11 mouse cellular contexts compared by ENCODE assay signal in genomic region chr17:86445420-86445720, GRCm38 (mm10). TPM values are rescaled to one million over a fixed set of nuclear protein-coding genes. Genes with fewer than 3 reads are reported as not detected.
A peak's percentile ranks its signal among the peaks of the same experiment; 100 is the strongest.
DNase-seq lines count a peak whose midpoint lies in the region; ATAC-seq and TF ChIP-seq lines count a peak whose summit lies in the region.
"Had no signal": no experiment of that assay in that cellular context is flagged by ENCODE, and none has a peak within 500 bp of the region (broad histone marks: within the 10 kb centered on the region; RNA-seq: fewer than 3 reads in every experiment).

No protein-coding gene starts in this region.

- H3K27ac ChIP-seq in forebrain, embryonic 15.5 days (replicated peaks), result 0 out of 2 replicates have a peak overlapping the region, but pooled peaks have one; percentile 9
- H3K27ac ChIP-seq in forebrain, embryonic 10.5 days, result no peak overlapping the region
- H3K27ac ChIP-seq in kidney, postnatal 0 days, result no peak overlapping the region
- H3K27ac ChIP-seq in liver, embryonic 15.5 days (replicated peaks), result 0 out of 2 replicates have a peak overlapping the region, but pooled peaks have one; percentile 19

- no peak overlapping the region for H3K9ac ChIP-seq in forebrain, embryonic 15.5 days (replicated peaks)
- H3K9ac ChIP-seq in kidney, postnatal 0 days (ENCODE audit: low read depth, low read length), result 0 out of 2 replicates have a peak overlapping the region, but pooled peaks have one; percentile 18
- no peak overlapping the region for H3K9ac ChIP-seq in liver, embryonic 15.5 days
- H3K9ac ChIP-seq: forebrain, postnatal 0 days had no signal

- no peak overlapping the region for H3K4me2 ChIP-seq in forebrain, embryonic 15.5 days (replicated peaks)
- H3K4me2 ChIP-seq in kidney, postnatal 0 days (ENCODE audit: low read length), result 0 out of 2 replicates have a peak overlapping the region, but pooled peaks have one; percentile 12
- no peak overlapping the region for H3K4me2 ChIP-seq in liver, embryonic 15.5 days

- H3K27me3 ChIP-seq in forebrain, embryonic 15.5 days, result no peaks in the 10 kb centered on the region
- no peaks in the 10 kb centered on the region for H3K27me3 ChIP-seq in forebrain, embryonic 10.5 days (ENCODE audit: poor library complexity, severe bottlenecking)
- no peaks in the 10 kb centered on the region for H3K27me3 ChIP-seq in kidney, postnatal 0 days (ENCODE audit: insufficient read depth, low read length)
- H3K27me3 ChIP-seq in liver, embryonic 15.5 days, result no peaks in the 10 kb centered on the region

- no peak for DNase-seq in forebrain, embryonic 10.5 days (ENCODE audit: extremely low spot score, low spot score)
- DNase-seq in kidney, postnatal 0 days (ENCODE audit: low spot score), result no peak
- no peak for DNase-seq in kidney, postnatal 36 days
- peak; percentile 63 for DNase-seq in NIH3T3 (ENCODE audit: low read depth)
- no peak for DNase-seq in adrenal gland, adult 8-10 months
- DNase-seq in right cerebral cortex, adult 18-20 months, result no peak

- WGBS in forebrain, embryonic 15.5 days, result 87% methylated on average over 3 of the region's 3 CpGs
- 86% methylated on average over 3 of the region's 3 CpGs for WGBS in forebrain, embryonic 10.5 days
- 71% methylated on average over 3 of the region's 3 CpGs for WGBS in kidney, postnatal 0 days
- WGBS in liver, embryonic 15.5 days (ENCODE audit: insufficient replicate concordance), result 58% methylated on average over 3 of the region's 3 CpGs

- no peak for ATAC-seq in forebrain, embryonic 15.5 days (replicated peaks)
- no peak for ATAC-seq in kidney, postnatal 0 days (replicated peaks; ENCODE audit: low FRiP score, low read depth)
- ATAC-seq in liver, embryonic 15.5 days (ENCODE audit: insufficient read depth), result no peak

- TF ChIP-seq CTCF in kidney, postnatal 0 days (IDR thresholded peaks at IDR 0.05; ENCODE audit: low read depth), result no peak

- H3K9me3 ChIP-seq in forebrain, embryonic 15.5 days, result no peaks in the 10 kb centered on the region
- H3K9me3 ChIP-seq in forebrain, embryonic 10.5 days, result peaks cover 10% of the 10 kb centered on the region; the same call in 1 of the 2 replicates
- H3K9me3 ChIP-seq in kidney, postnatal 0 days (replicated peaks; ENCODE audit: low read length), result no peaks in the 10 kb centered on the region
- no peaks in the 10 kb centered on the region for H3K9me3 ChIP-seq in liver, embryonic 15.5 days (replicated peaks)

- no peaks in the 10 kb centered on the region for H3K36me3 ChIP-seq in forebrain, embryonic 15.5 days
- H3K36me3 ChIP-seq in forebrain, embryonic 10.5 days (replicated peaks), result no peaks in the 10 kb centered on the region
- H3K36me3 ChIP-seq in kidney, postnatal 0 days (ENCODE audit: insufficient read depth, low read length), result no peaks in the 10 kb centered on the region
- no peaks in the 10 kb centered on the region for H3K36me3 ChIP-seq in liver, embryonic 15.5 days (replicated peaks)

- no peak overlapping the region for H3K4me3 ChIP-seq in forebrain, embryonic 15.5 days
- no peak overlapping the region for H3K4me3 ChIP-seq in forebrain, embryonic 10.5 days
- H3K4me3 ChIP-seq in kidney, postnatal 0 days (replicated peaks; ENCODE audit: low read depth, low read length), result no peak overlapping the region
- no peak overlapping the region for H3K4me3 ChIP-seq in liver, embryonic 15.5 days (replicated peaks)

- peaks cover 11% of the 10 kb centered on the region for H3K4me1 ChIP-seq in forebrain, embryonic 15.5 days
- H3K4me1 ChIP-seq in forebrain, embryonic 10.5 days, result peaks cover 9% of the 10 kb centered on the region
- H3K4me1 ChIP-seq in kidney, postnatal 0 days (replicated peaks; ENCODE audit: insufficient read depth, low read length), result peaks cover 2% of the 10 kb centered on the region; the same call in 1 of the 2 replicates
- peaks cover 13% of the 10 kb centered on the region for H3K4me1 ChIP-seq in liver, embryonic 15.5 days (replicated peaks)

RNA-seq across cellular contexts. Expression of gene Gm10309, which starts 59.7 kb away (rescaled TPM):
- 0.47 and 0.65 TPM in 2 replicates for polyA plus RNA-seq in forebrain, embryonic 15.5 days (2015; fragmentation: Nextera tagmentation; extraction: Ambion mirVana)
- polyA plus RNA-seq in forebrain, embryonic 10.5 days (2016; fragmentation: Nextera tagmentation; extraction: Ambion mirVana), result 0.16 and 0.20 TPM in 2 replicates
- polyA plus RNA-seq in kidney, postnatal 0 days (2015; fragmentation: Nextera tagmentation; extraction: Ambion mirVana), result 0.09 and 0.18 TPM in 2 replicates
- not detected in 2 replicates for polyA plus RNA-seq in liver, embryonic 15.5 days (2015; fragmentation: Nextera tagmentation; extraction: Ambion mirVana)
- total RNA-seq in adrenal gland, adult 8-10 months (2022), result under 1 TPM in 1 of 4 experiments, not detected in 3; 0.28 TPM
- total RNA-seq: forebrain, postnatal 0 days; layer of hippocampus, postnatal 14 days had no signal
- polyA plus RNA-seq: cortical plate, adult 2 months had no signal

Comparison
In these comparisons a context has a peak if more than half of its experiments do, and no peak if none do; other contexts are left out.
1. H3K27ac ChIP-seq: peak in forebrain, embryonic 15.5 days (single experiment) and liver, embryonic 15.5 days (single experiment); none in forebrain, embryonic 10.5 days (single experiment) and kidney, postnatal 0 days (single experiment).